Mouse (Mus musculus) ES-Bruce4 (cell line): ENCODE results near the gene Olfr237-ps1. TPM values are rescaled to one million over a fixed set of nuclear protein-coding genes. Genes with fewer than 3 reads are reported as not detected.

Experiments used
- H3K27ac ChIP-seq: 2 replicates; pipeline ENCODE4 v1.5.1; 2012; ENCODE audit warnings: low read length, inconsistent platforms; ENCODE audit not compliant: insufficient read depth
- H3K27me3 ChIP-seq: 2 replicates; pipeline ENCODE4 v1.6.1; 2012; ENCODE audit warnings: mild to moderate bottlenecking, low read length, inconsistent platforms; ENCODE audit not compliant: control insufficient read depth, poor library complexity, insufficient read depth, severe bottlenecking
- H3K36me3 ChIP-seq: 2 replicates; pipeline ENCODE4 v1.6.1; 2012; ENCODE audit warnings: inconsistent platforms, mild to moderate bottlenecking, low read length, moderate library complexity; ENCODE audit not compliant: control insufficient read depth, poor library complexity, insufficient read depth, severe bottlenecking
- H3K4me1 ChIP-seq: one replicate; pipeline ENCODE4 v1.8.1; 2011; ENCODE audit warnings: low read length; ENCODE audit not compliant: control insufficient read depth, insufficient read depth
- H3K4me3 ChIP-seq: 2 replicates; pipeline ENCODE4 v1.5.1; 2011; ENCODE audit warnings: low read depth, mild to moderate bottlenecking, low read length
- H3K9ac ChIP-seq: 2 replicates; pipeline ENCODE4 v1.6.1; 2012; ENCODE audit warnings: low read depth, mild to moderate bottlenecking, inconsistent platforms; ENCODE audit not compliant: poor library complexity, severe bottlenecking
- H3K9me3 ChIP-seq: replicated peaks from 2 replicates; pipeline ENCODE4 v1.6.1; 2012; ENCODE audit warnings: mild to moderate bottlenecking, low read length, inconsistent platforms; ENCODE audit not compliant: control insufficient read depth, poor library complexity, insufficient read depth, severe bottlenecking
- CTCF ChIP-seq: IDR thresholded peaks from one replicate; pipeline ENCODE4 v1.8.1; 2011; ENCODE audit warnings: low read depth, low read length
- EP300 ChIP-seq: IDR thresholded peaks from 2 replicates; pipeline ENCODE4 v1.6.1; 2011; ENCODE audit warnings: low read depth, low read length; ENCODE audit not compliant: insufficient read depth
- POLR2A ChIP-seq: IDR thresholded peaks from one replicate; pipeline ENCODE4 v1.8.1; 2011; ENCODE audit warnings: low read length; ENCODE audit not compliant: insufficient read depth
- polyA plus RNA-seq: library from polyadenylated mRNA; stranded (reverse); fragments of >200 nt; gene quantifications from 2 replicates; pipeline ENCODE4 v1.2.4, GENCODE M21; 2011; ENCODE audit warnings: low read depth; ENCODE audit not compliant: missing spikeins, insufficient read depth, insufficient read length

Olfr237-ps1 gene
- polyA plus RNA-seq, 1 experiment, result not detected

DNA sequence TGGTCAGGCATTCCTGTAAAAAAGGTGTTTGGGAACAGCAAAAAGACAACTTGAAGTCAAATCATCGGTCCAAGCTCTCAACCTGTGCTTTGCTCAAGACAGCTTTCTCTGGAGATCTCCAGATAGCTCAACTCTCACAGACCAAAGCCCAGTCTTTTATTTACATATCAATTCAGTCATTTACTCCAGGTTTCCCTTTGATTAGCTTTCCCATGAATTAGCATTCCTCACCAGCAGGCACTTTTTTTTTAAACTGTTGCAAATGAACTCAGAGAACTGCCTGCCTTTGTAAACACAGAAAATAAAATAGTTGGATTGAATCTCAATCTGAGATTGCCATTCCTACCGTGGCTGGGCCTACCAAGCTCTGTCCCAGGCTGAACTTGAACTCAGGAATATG is 59.0 kb downstream of the Olfr237-ps1 start:
- no peaks in the 10 kb centered on the region for H3K4me1 ChIP-seq
- no peaks in the 10 kb centered on the region for H3K36me3 ChIP-seq
- H3K27me3 ChIP-seq, result no peaks in the 10 kb centered on the region
- TF ChIP-seq CTCF, result no peak
- TF ChIP-seq POLR2A, result no peak
- no peak for TF ChIP-seq EP300
- no peak overlapping the region for H3K9ac ChIP-seq
- H3K9me3 ChIP-seq, result no peaks in the 10 kb centered on the region
- no peak overlapping the region for H3K27ac ChIP-seq
- H3K4me3 ChIP-seq, result no peak overlapping the region

Other genes with a start within 250 kb of the Olfr237-ps1 start
- gene Olfr447, start 237.7 kb upstream of the Olfr237-ps1 start, polyA plus RNA-seq, result not detected in 2 replicates
- not detected in 2 replicates for gene Olfr446, start 225.2 kb upstream of the Olfr237-ps1 start, polyA plus RNA-seq
- gene Olfr444, start 197.5 kb upstream of the Olfr237-ps1 start, polyA plus RNA-seq, result not detected in 2 replicates
- gene Olfr441, start 40.2 kb upstream of the Olfr237-ps1 start, polyA plus RNA-seq, result not detected in 2 replicates
- not detected in 2 replicates for gene Olfr437, start 16.7 kb downstream of the Olfr237-ps1 start, polyA plus RNA-seq
- gene Olfr13, start 25.6 kb downstream of the Olfr237-ps1 start, polyA plus RNA-seq, result not detected in 2 replicates
- gene Olfr435, start 50.6 kb downstream of the Olfr237-ps1 start, polyA plus RNA-seq, result not detected in 2 replicates
- not detected in 2 replicates for gene Olfr434, start 66.5 kb downstream of the Olfr237-ps1 start, polyA plus RNA-seq
- gene Olfr47, start 85.0 kb downstream of the Olfr237-ps1 start, polyA plus RNA-seq, result not detected in 2 replicates
- 23.5 and 24.5 TPM in 2 replicates for gene Arhgef5, start 119.0 kb downstream of the Olfr237-ps1 start, polyA plus RNA-seq
- gene Nobox, start 163.0 kb downstream of the Olfr237-ps1 start, polyA plus RNA-seq, result 0.37 TPM in 1 of 2 replicates, not detected in the other